Mouse (Mus musculus): Measurements from ENCODE around the gene Cltb.

DNA sequence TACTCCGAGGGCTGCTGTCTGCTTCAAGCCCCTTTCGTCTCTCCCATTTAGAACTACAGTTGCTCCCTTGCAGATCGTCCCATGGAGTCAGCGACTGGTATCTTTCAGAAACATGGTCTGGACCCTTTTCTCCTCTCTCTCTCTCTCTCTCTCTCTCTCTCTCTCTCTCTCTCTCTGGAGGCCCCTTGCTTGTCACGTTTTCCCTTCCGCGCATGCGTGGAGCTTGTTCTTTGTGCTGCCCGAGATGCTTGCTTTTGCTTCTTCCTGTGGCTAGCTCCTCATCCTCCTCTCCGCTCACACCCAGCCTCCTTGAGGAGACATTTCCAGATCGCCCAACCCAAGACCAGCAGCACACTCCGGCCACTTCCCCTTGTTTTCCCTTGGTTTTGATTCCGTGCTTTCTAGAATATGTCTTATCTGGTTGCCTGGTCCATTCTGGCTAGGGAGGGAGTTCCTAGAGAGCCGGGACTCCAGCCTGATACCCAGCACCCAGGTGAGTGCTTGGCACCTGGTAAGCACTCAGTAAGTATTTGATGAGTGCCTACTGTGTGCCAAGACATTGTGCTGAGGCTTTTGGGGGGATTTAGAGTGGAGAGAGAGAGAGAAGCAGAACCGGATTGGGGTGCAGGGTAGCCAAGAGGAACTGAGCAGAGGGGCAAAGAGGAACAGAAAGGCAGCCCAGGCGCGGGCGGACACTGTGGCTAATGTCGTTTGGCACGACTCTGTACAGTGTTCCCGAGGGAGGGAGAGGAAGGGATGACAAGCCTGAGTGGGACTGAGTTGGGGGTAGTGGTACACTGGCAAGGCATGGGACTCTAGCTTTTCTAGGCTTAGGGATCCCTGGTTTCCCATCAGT is 33.3 kb downstream of the Cltb start:
- no peak for TF ChIP-seq CTCF (IDR thresholded peaks at IDR 0.05; ENCODE audit: low read depth)
- no peak for TF ChIP-seq EP300 (IDR thresholded peaks at IDR 0.05; ENCODE audit: low read depth)

Measured in heart, postnatal 0 days (tissue).